Mouse (Mus musculus): ENCODE results near the gene Olfr669. TPM values are rescaled to one million over a fixed set of nuclear protein-coding genes. Genes with fewer than 3 reads are reported as not detected.

Olfr669 gene
- total RNA-seq (2023): not detected

DNA sequence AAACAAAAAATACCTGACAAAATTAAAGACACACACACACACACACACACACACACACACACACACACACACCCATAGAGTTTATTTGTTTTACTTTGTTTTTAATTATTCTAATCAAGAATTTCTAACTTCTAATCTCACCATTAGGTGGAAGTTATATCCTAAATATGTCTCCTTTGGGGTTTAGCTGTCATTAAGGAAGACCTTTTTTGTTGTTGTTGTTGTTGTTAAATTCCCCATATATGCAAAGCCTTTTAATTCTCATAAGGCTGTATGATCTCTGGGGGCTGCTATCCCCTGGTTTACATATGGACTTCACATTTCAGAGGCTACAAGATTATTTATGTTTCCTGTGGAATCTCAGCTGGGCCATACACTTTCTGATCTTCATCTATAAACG is at the start of gene Olfr669:
Gene Olfr669 (plus strand): TSS at position 301 of the 400 bp plus-strand sequence.

DNA sequence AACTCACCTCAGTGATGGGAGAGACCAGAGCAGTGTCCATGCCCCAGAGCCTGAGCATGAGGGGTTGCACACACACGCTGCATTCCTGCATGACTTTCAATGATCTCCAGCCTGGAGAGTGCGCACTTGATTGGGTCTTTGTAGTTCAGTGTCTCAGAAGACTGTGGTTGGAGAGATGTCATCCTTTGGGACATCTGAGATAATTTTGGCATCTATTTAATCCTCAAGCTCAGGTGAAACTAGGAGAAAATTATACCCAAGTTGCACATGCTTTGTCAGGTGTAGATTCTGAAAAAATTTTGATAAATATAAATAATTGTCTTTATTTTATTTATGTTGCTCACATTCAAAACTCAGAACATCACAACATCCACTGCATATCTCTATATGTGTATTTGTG is 38.2 kb upstream of the Olfr669 start, which contains the start of gene Olfr666:
Gene Olfr666 (minus strand): TSS at position 101 of the 400 bp plus-strand sequence.

DNA sequence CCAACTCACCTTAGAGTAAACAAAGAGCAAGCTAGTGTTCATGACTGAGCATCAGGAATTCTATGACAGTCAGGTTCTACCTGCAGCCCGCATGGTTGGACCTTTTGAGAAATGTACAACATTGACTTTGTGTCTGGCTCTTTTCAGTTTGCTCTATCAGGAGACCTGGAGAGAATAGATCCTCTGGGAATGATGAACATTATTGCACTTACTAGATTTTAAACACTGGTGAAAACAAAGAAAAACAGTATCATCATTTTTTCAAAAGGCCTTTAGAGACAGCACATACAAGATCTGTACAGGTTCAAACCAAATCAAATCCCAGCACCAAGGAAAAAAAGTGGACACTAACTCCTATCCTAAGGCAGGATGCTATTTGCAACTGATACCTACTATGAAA is 12.7 kb upstream of the Olfr669 start, which contains the start of gene Olfr667:
Gene Olfr667 (minus strand): TSS at position 101 of the 400 bp plus-strand sequence.

DNA sequence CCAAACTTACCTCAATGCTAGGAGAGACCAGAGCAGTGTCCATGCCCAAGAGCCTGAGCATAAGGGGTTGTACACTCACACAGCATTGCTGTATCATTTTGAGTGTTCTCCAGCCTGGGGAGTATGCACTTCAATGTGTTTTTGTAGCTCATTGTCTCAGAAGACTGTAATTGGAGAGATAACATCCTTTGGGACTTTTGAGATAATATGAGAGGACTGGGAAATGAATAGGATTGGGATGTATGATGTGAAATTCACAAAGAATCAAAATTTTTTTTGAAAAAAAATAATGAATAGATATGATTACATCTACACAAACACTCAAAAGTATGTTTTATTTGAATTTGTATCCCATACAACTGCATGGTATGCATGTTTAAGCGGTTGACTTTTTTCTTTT is 6.1 kb upstream of the Olfr669 start, which contains the start of gene Olfr668:
Gene Olfr668 (minus strand): TSS at position 101 of the 400 bp plus-strand sequence.

GRCm38 (mm10) chr7:104962520-104962919 is 28.5 kb downstream of the Olfr669 start, which contains the start of gene Olfr670:
Gene Olfr670, minus strand, starts transcription at chr7:104962620.

GRCm38 (mm10) chr7:104979026-104979425 is 45.0 kb downstream of the Olfr669 start, which contains the start of gene Olfr671:
Gene Olfr671, minus strand, starts transcription at chr7:104979126.

Other genes with a start within 250 kb of the Olfr669 start
- not detected for gene Olfr661, start 247.7 kb upstream of the Olfr669 start, total RNA-seq (2023)
- gene Usp17le, start 156.8 kb upstream of the Olfr669 start, total RNA-seq (2023): not detected
- gene Usp17lb, start 91.6 kb upstream of the Olfr669 start, total RNA-seq (2023): not detected
- not detected for gene Usp17la, start 77.2 kb upstream of the Olfr669 start, total RNA-seq (2023)
- not detected for gene Olfr665, start 56.2 kb upstream of the Olfr669 start, total RNA-seq (2023)
- gene Olfr666, start 38.3 kb upstream of the Olfr669 start, total RNA-seq (2023): not detected
- not detected for gene Olfr667, start 12.8 kb upstream of the Olfr669 start, total RNA-seq (2023)
- gene Olfr668, start 6.2 kb upstream of the Olfr669 start, total RNA-seq (2023): not detected
- gene Olfr670, start 28.4 kb downstream of the Olfr669 start, total RNA-seq (2023): not detected
- gene Olfr671, start 44.9 kb downstream of the Olfr669 start, total RNA-seq (2023): not detected
- not detected for gene Olfr672, start 67.8 kb downstream of the Olfr669 start, total RNA-seq (2023)
- not detected for gene Olfr675, start 94.2 kb downstream of the Olfr669 start, total RNA-seq (2023)
- not detected for gene Olfr676, start 98.5 kb downstream of the Olfr669 start, total RNA-seq (2023)
- not detected for gene Olfr677, start 117.1 kb downstream of the Olfr669 start, total RNA-seq (2023)
- gene Olfr678, start 130.2 kb downstream of the Olfr669 start, total RNA-seq (2023): not detected
- not detected for gene Olfr679, start 147.0 kb downstream of the Olfr669 start, total RNA-seq (2023)
- gene Olfr680-ps1, start 158.6 kb downstream of the Olfr669 start, total RNA-seq (2023): not detected
- gene Olfr681, start 182.6 kb downstream of the Olfr669 start, total RNA-seq (2023): not detected
- gene Olfr683, start 212.8 kb downstream of the Olfr669 start, total RNA-seq (2023): not detected
- not detected for gene Olfr684, start 229.4 kb downstream of the Olfr669 start, total RNA-seq (2023)